Mouse (Mus musculus) kidney, embryonic 15.5 days (tissue): ENCODE measurements around the gene Dnajc6. TPM values are rescaled to one million over a fixed set of nuclear protein-coding genes. Genes with fewer than 3 reads are reported as not detected.

Source experiments
- ATAC-seq: fragments of 200-750 bp; cut with Nextera tagmentation; replicated peaks from 2 replicates; pipeline ENCODE4 v1.8.0; 2017; ENCODE audit warnings: moderate TSS enrichment; ENCODE audit not compliant: low FRiP score
- H3K27ac ChIP-seq: fragments of 300-500 bp; sonication (generic); 2 replicates; pipeline ENCODE4 v1.5.1; 2015; ENCODE audit warnings: mild to moderate bottlenecking, inconsistent platforms
- H3K27me3 ChIP-seq: fragments of 300-500 bp; sonication (generic); 2 replicates; pipeline ENCODE4 v1.6.1; 2015; ENCODE audit warnings: inconsistent platforms
- H3K36me3 ChIP-seq: fragments of 300-500 bp; sonication (generic); 2 replicates; pipeline ENCODE4 v1.6.1; 2015; ENCODE audit warnings: inconsistent platforms
- H3K4me1 ChIP-seq: fragments of 300-500 bp; sonication (generic); 2 replicates; pipeline ENCODE4 v1.6.1; 2015; ENCODE audit warnings: inconsistent platforms
- H3K4me2 ChIP-seq: fragments of 300-500 bp; sonication (generic); 2 replicates; pipeline ENCODE4 v1.6.1; 2015; ENCODE audit warnings: moderate library complexity, mild to moderate bottlenecking, inconsistent platforms
- H3K4me3 ChIP-seq: fragments of 300-500 bp; sonication (generic); replicated peaks from 2 replicates; pipeline ENCODE4 v1.5.1; 2015; ENCODE audit warnings: mild to moderate bottlenecking, inconsistent platforms
- H3K9ac ChIP-seq: fragments of 300-500 bp; sonication (generic); 2 replicates; pipeline ENCODE4 v1.6.1; 2015; ENCODE audit warnings: mild to moderate bottlenecking, inconsistent platforms
- H3K9me3 ChIP-seq: fragments of 300-500 bp; sonication (generic); replicated peaks from 2 replicates; pipeline ENCODE4 v1.6.1; 2016; ENCODE audit warnings: inconsistent platforms
- WGBS: fragments of 180-500 bp; shearing (Covaris S2); methylation state at CpG from one replicate; pipeline ENCODE4 v1.1.7; 2015; ENCODE audit warnings: mixed read lengths; 5-methylcytosine and 5-hydroxymethylcytosine counted together
- polyA plus RNA-seq: library from polyadenylated mRNA; unstranded; fragments of >200 nt; fragmentation: Nextera tagmentation; extraction: Ambion mirVana; gene quantifications from 2 replicates; pipeline ENCODE4 v1.2.1, GENCODE M21; 2015

The Dnajc6 gene
- polyA plus RNA-seq, 1 experiment from 2014 or later: 1.2 TPM

- Histone ChIP-seq H3K36me3 (no peaks in the 10 kb centered on the region), H3K4me2 (no peak overlapping the region), H3K27me3 (no peaks in the 10 kb centered on the region), H3K9me3 (no peaks in the 10 kb centered on the region), H3K27ac (no peak overlapping the region), H3K4me3 (no peak overlapping the region), H3K9ac (no peak overlapping the region), H3K4me1 (no peaks in the 10 kb centered on the region)
- ATAC-seq: no peak
- 89% methylated on average over 4 of the region's 4 CpGs for WGBS
These were observed 186.2 kb downstream of the Dnajc6 start for GRCm38 (mm10) chr4:101682620-101683019.

- 84% methylated on average over 3 of the region's 3 CpGs for WGBS
- ATAC-seq: no peak
These were observed 186.6 kb downstream of the Dnajc6 start for GRCm38 (mm10) chr4:101683086-101683485.

DNA sequence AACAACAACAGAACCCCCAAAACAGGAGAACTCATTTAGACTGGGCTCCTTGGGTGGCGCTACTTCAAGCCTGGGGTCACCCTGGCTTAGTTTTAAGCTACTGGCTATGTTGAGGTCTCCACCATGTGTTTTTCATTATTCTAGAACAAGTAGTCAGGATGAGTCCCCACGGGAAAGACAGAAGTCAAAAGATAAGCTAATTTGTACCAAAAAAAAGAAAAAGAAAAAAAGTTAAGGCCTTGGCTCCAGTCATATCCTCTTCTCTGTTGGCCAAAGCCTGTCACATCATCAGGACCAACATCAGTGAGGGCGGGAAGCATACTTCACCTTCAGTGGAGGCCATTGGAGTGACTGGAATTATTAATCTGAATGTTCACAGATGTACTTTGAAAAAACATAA is 188.4 kb downstream of the Dnajc6 start:
- no peak for ATAC-seq
- Histone ChIP-seq H3K36me3 (no peaks in the 10 kb centered on the region), H3K9ac (no peak overlapping the region), H3K27me3 (no peaks in the 10 kb centered on the region), H3K27ac (no peak overlapping the region), H3K4me2 (no peak overlapping the region), H3K4me3 (no peak overlapping the region), H3K4me1 (no peaks in the 10 kb centered on the region), H3K9me3 (no peaks in the 10 kb centered on the region)
- WGBS: 86% methylated on average over 3 of the region's 3 CpGs

More at GRCm38 (mm10) chr4:101683086-101683485, 186.6 kb downstream of the Dnajc6 start:
- Histone ChIP-seq H3K27ac (no peak overlapping the region), H3K4me1 (no peaks in the 10 kb centered on the region), H3K4me2 (no peak overlapping the region), H3K27me3 (no peaks in the 10 kb centered on the region), H3K9me3 (no peaks in the 10 kb centered on the region), H3K4me3 (no peak overlapping the region), H3K36me3 (no peaks in the 10 kb centered on the region), H3K9ac (no peak overlapping the region)

DNA sequence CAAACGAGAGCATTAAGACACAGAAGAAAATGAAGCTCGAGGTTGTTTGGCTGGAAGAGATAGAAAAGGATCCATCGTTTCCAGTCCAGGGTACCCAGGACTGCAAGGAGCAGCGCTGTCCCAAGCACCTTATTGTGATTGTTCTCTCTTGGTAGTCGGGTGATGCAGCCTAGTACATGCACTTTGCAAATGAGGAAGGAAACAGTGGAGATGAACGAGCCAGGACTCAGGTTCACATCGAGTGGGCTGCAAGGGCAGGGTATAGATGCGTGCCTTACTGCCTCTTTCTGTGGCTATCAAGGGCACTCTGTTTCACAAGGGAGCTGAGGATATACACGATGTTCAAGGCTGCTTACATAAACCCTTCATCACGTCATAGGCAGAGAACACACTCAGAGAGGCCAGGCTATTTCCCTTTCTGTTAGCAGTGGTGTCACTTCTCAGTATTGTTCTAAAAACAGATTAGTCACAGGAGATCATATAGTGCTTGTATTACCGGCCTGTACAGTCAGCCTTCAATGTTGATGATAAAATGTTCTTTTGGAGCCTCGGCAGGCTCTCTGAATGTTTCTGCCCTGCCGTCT is 189.9 kb downstream of the Dnajc6 start:
- Histone ChIP-seq H3K9ac (no peak overlapping the region), H3K27me3 (no peaks in the 10 kb centered on the region), H3K27ac (no peak overlapping the region), H3K4me3 (no peak overlapping the region), H3K4me2 (no peak overlapping the region), H3K9me3 (no peaks in the 10 kb centered on the region), H3K4me1 (no peaks in the 10 kb centered on the region), H3K36me3 (no peaks in the 10 kb centered on the region)
- no peak for ATAC-seq
- 78% methylated on average over 13 of the region's 13 CpGs for WGBS

- Histone ChIP-seq H3K4me1 (no peaks in the 10 kb centered on the region), H3K36me3 (no peaks in the 10 kb centered on the region), H3K4me3 (no peak overlapping the region), H3K9ac (no peak overlapping the region), H3K9me3 (no peaks in the 10 kb centered on the region), H3K4me2 (no peak overlapping the region), H3K27ac (no peak overlapping the region), H3K27me3 (no peaks in the 10 kb centered on the region)
- ATAC-seq: no peak
- WGBS: 69% methylated on average over 4 of the region's 4 CpGs
These were observed 192.8 kb downstream of the Dnajc6 start for GRCm38 (mm10) chr4:101689241-101689640.

DNA sequence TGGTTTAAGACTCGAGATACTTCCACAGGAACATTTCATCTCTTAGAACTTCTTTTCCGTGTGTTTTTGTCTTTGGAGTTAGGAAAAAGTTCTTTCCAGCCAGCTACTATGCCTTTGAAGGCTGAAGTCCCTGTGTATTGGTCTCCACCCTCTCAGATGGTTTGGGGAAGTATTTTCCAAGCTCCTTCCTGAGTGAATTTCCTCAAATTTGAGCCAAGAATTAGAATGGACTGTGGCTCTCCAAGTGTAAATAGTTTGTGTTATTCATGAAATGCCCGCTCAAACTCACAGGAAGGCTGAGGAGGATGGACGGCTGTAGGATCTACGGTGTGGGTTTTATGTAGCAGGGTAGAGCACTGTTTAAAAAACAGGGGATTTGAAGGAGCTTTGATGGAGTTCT is 193.2 kb downstream of the Dnajc6 start:
- Histone ChIP-seq H3K27me3 (no peaks in the 10 kb centered on the region), H3K4me3 (no peak overlapping the region), H3K9ac (no peak overlapping the region), H3K4me1 (no peaks in the 10 kb centered on the region), H3K4me2 (no peak overlapping the region), H3K9me3 (no peaks in the 10 kb centered on the region), H3K27ac (no peak overlapping the region), H3K36me3 (no peaks in the 10 kb centered on the region)
- 71% methylated on average over 5 of the region's 5 CpGs for WGBS
- ATAC-seq: no peak

Other genes starting within 250 kb of the Dnajc6 start
- gene Jak1, start 231.4 kb upstream of the Dnajc6 start, polyA plus RNA-seq: 88.2 and 88.3 TPM in 2 replicates
- gene Ak4, start 77.4 kb upstream of the Dnajc6 start, polyA plus RNA-seq: 17.8 and 19.0 TPM in 2 replicates
- gene Leprot, start 151.1 kb downstream of the Dnajc6 start, polyA plus RNA-seq: 86.1 and 88.3 TPM in 2 replicates
- 3.9 and 4.5 TPM in 2 replicates for gene Lepr, start 220.8 kb downstream of the Dnajc6 start, polyA plus RNA-seq